Mouse (Mus musculus) kidney, adult 2 months (tissue): ENCODE results near the gene Syt17.

Source experiments
- CTCF ChIP-seq: fragments of 200-500 bp; conservative IDR thresholded peaks from 2 replicates; pipeline ENCODE4 v1.5.1; 2011; ENCODE audit warnings: low read depth, mild to moderate bottlenecking, control low read depth, low read length, moderate library complexity, mixed read lengths; ENCODE audit not compliant: insufficient read depth, insufficient read length
- POLR2A ChIP-seq: fragments of 200-500 bp; IDR thresholded peaks from one replicate; pipeline ENCODE4 v1.6.1; 2011; ENCODE audit warnings: low read depth, low read length, control low read depth

- no peak for TF ChIP-seq CTCF
- no peak for TF ChIP-seq POLR2A
Observed at GRCm38 (mm10) chr7:118443895-118444485, 4.0 kb downstream of the Syt17 start.
